Mouse (Mus musculus) C2C12 (cell line): ENCODE measurements around the gene Dram2. TPM values are rescaled to one million over a fixed set of nuclear protein-coding genes. Genes with fewer than 3 reads are reported as not detected.
A peak's percentile ranks its signal among the peaks of the same experiment; 100 is the strongest.

Experiments used
- H3K27me3 ChIP-seq: one replicate; pipeline ENCODE4 v1.6.1; 2011; ENCODE audit not compliant: control insufficient read depth, insufficient read depth, insufficient read length
- H3K36me3 ChIP-seq: one replicate; pipeline ENCODE4 v1.6.1; 2011; ENCODE audit not compliant: control insufficient read depth, insufficient read depth
- H3K4me3 ChIP-seq: one replicate; pipeline ENCODE4 v1.5.1; 2011; ENCODE audit warnings: mild to moderate bottlenecking, control low read depth; ENCODE audit not compliant: poor library complexity, insufficient read depth, severe bottlenecking
- H3K79me2 ChIP-seq: one replicate; pipeline ENCODE4 v1.6.1; 2011; ENCODE audit not compliant: control insufficient read depth, insufficient read depth
- H3K79me3 ChIP-seq: one replicate; pipeline ENCODE4 v1.6.1; 2011; ENCODE audit warnings: low read depth, control low read depth
- H3ac ChIP-seq: one replicate; pipeline ENCODE3; 2011; ENCODE audit warnings: low read depth; ENCODE audit not compliant: control insufficient read depth, insufficient read length
- CEBPB ChIP-seq: IDR thresholded peaks from one replicate; pipeline ENCODE4 v1.6.1; 2011; ENCODE audit warnings: low read depth, mild to moderate bottlenecking, control low read depth, moderate library complexity
- CTCF ChIP-seq: IDR thresholded peaks from one replicate; pipeline ENCODE4 v1.5.1; 2011; ENCODE audit not compliant: control insufficient read depth, insufficient read depth, insufficient read length
- FOSL1 ChIP-seq: IDR thresholded peaks from one replicate; pipeline ENCODE4 v1.8.0; 2011; ENCODE audit warnings: mild to moderate bottlenecking, low read length; ENCODE audit not compliant: poor library complexity, insufficient read depth, severe bottlenecking
- MAX ChIP-seq: IDR thresholded peaks from one replicate; pipeline ENCODE4 v1.6.1; 2011; ENCODE audit warnings: mild to moderate bottlenecking, control low read depth
- MYOD1 ChIP-seq: IDR thresholded peaks from one replicate; pipeline ENCODE4 v1.6.1; 2011; ENCODE audit warnings: low read depth; ENCODE audit not compliant: control insufficient read depth, insufficient read length
- MYOG ChIP-seq: IDR thresholded peaks from one replicate; pipeline ENCODE4 v1.6.1; 2011; ENCODE audit not compliant: control insufficient read depth, insufficient read length; ENCODE audit errors: extremely low read depth
- USF1 ChIP-seq: IDR thresholded peaks from one replicate; pipeline ENCODE4 v1.6.1; 2011; ENCODE audit warnings: low read depth, mild to moderate bottlenecking, control low read depth, moderate library complexity
- long read RNA-seq, 2 experiments: library from polyadenylated mRNA; unstranded; transcript quantifications; one replicate each; pipeline ENCODE4 v2.0.0; 2019 to 2020
- polyA plus RNA-seq: library from polyadenylated mRNA; unstranded; fragments of >200 nt; fragmentation: generic; extraction: Trizol; gene quantifications from one replicate; pipeline ENCODE4 v1.2.1, GENCODE M21; 2012; ENCODE audit warnings: missing spikeins

Dram2 gene
- polyA plus RNA-seq, result 17.7 TPM
- long read RNA-seq, experiment 1, transcript Dram2-202 (9 exons, 3,271 nt), result major isoform, 29 of 53 reads
- long read RNA-seq, experiment 1, partial matches to known transcripts, result 3 of 53 reads
- long read RNA-seq, experiment 1, other reads (novel, unspliced or antisense), result 14 of 53 reads
- long read RNA-seq, experiment 2, transcript Dram2-202 (9 exons, 3,271 nt), result major isoform, 23 of 47 reads
- long read RNA-seq, experiment 2, partial matches to known transcripts, result 2 of 47 reads
- long read RNA-seq, experiment 2, other reads (novel, unspliced or antisense), result 18 of 47 reads

DNA sequence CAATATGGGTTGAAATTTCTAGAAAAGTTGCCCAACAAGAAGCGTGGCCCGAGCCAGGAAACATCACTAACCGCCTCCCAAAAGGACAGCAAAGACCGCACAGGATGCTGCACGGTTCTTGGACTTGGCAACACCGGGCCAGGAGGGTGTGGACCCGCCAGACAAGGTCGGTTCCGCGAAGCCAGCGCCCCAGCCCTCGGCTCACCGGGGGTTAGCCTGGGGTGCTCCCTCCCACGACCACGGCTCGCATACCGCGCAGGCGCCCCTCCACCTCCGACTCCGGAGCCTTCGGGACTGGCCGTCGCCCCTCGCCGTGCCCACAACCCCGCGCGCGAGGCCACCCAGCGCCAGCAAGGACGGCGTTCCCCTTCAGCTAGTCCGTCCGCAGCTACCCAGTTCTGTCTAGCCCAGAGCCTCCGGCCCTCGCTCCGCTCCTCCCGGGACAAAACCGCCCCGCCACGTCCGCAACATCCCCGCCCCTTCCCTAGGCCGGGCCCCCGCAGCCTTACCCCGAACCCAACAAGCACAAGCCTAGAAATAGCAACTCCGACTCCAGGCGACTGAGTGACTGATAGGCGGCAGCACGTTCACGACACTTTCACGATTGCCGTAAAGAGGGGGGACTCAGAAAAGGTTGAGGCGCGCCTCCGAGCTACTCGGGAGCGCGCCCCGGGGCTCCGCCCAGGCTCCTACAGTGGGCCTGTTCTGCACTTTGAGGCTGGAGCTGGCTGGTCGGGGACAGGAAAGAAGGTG lies at the start of gene Dram2, which contains the start of gene Cept1:
Gene Dram2 (plus strand): TSS at position 628 of the 753 bp plus-strand sequence.
Gene Cept1 (minus strand): TSS at position 632 of the 753 bp plus-strand sequence.
- peak within 1 kb of the TSS; percentile 72 for H3K4me3 ChIP-seq
- peak within 1 kb of the TSS; percentile 85 for H3ac ChIP-seq
- no peaks in the 10 kb centered on the region for H3K27me3 ChIP-seq
- H3K79me2 ChIP-seq, result peaks cover 75% of the 10 kb centered on the region
- TF ChIP-seq MYOD1, result no peak
- TF ChIP-seq MYOG, result no peak
- no peak for TF ChIP-seq USF1
- TF ChIP-seq CEBPB, result no peak
- TF ChIP-seq CTCF, result no peak
- no peak for TF ChIP-seq MAX
- TF ChIP-seq FOSL1, result no peak
- no peaks in the 10 kb centered on the region for H3K36me3 ChIP-seq
- peaks cover 46% of the 10 kb centered on the region for H3K79me3 ChIP-seq

DNA sequence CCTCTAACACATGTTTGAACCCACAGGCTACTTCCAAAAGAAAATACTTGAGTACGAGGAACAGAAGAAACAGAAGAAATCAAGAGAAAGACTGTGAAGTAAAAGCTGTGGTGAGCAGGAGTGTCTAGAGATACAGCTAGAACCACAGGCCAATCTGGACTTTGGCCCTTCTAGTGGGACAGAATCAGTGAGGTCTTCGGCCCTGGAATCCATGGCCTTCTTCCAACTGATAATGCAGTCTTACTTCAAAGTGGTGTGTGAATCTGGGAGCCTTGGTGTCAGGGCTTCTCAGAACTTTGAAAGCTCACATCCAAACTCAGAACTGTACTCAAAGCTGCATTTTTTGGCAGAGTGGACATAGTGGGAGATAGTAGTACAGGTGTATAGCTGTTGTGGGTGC lies 47.1 kb upstream of the Dram2 start:
- no peaks in the 10 kb centered on the region for H3K79me2 ChIP-seq
- H3K36me3 ChIP-seq, result peaks cover 17% of the 10 kb centered on the region
- no peaks in the 10 kb centered on the region for H3K79me3 ChIP-seq
- no peaks in the 10 kb centered on the region for H3K27me3 ChIP-seq
- TF ChIP-seq FOSL1, result no peak
- no peak for TF ChIP-seq CTCF
- TF ChIP-seq MYOG, result no peak
- no peak for TF ChIP-seq CEBPB
- TF ChIP-seq USF1, result no peak
- no peak for TF ChIP-seq MAX
- H3K4me3 ChIP-seq, result no peak overlapping the region
- H3ac ChIP-seq, result no peak overlapping the region

- no peak overlapping the region for H3K4me3 ChIP-seq
- no peaks in the 10 kb centered on the region for H3K27me3 ChIP-seq
- no peaks in the 10 kb centered on the region for H3K79me2 ChIP-seq
- peaks cover 17% of the 10 kb centered on the region for H3K36me3 ChIP-seq
- H3K79me3 ChIP-seq, result no peaks in the 10 kb centered on the region
- no peak for TF ChIP-seq MAX
- TF ChIP-seq MYOD1, result no peak
- TF ChIP-seq CEBPB, result no peak
- TF ChIP-seq MYOG, result no peak
- TF ChIP-seq USF1, result no peak
- TF ChIP-seq FOSL1, result no peak
- no peak for TF ChIP-seq CTCF
- no peak overlapping the region for H3ac ChIP-seq
Observed at GRCm38 (mm10) chr3:106502892-106503291, 44.7 kb upstream of the Dram2 start.

DNA sequence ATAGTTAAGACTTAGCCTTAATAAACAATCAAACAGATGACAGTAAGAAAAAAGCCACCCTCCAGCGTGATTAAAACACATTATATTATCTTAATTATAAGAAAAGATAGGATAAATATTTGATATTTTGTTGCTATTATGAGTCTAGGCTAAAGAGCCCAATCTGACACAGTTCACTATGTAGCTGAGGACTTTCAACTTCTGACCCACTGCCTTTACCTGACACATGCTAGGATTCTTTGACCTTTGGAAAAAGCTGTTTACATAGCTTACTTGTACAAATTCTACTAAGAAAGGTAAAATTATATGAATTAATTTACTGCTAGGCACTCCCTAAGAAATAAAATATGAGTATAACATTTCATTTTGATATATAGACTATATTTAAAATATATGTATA lies 36.9 kb upstream of the Dram2 start:
- Histone ChIP-seq H3K79me3 (no peaks in the 10 kb centered on the region), H3K79me2 (no peaks in the 10 kb centered on the region), H3ac (no peak overlapping the region), H3K27me3 (no peaks in the 10 kb centered on the region), H3K4me3 (no peak overlapping the region), H3K36me3 (no peaks in the 10 kb centered on the region)
- TF ChIP-seq MYOD1 (no peak), FOSL1 (no peak), MYOG (no peak), MAX (no peak), USF1 (no peak), CTCF (no peak), CEBPB (no peak)

- no peak overlapping the region for H3ac ChIP-seq
- H3K79me2 ChIP-seq, result no peaks in the 10 kb centered on the region
- no peaks in the 10 kb centered on the region for H3K27me3 ChIP-seq
- peaks cover 3% of the 10 kb centered on the region for H3K36me3 ChIP-seq
- TF ChIP-seq CEBPB (no peak), FOSL1 (no peak), MYOD1 (no peak), USF1 (no peak), MAX (no peak), MYOG (no peak), CTCF (no peak)
- H3K4me3 ChIP-seq, result no peak overlapping the region
- no peaks in the 10 kb centered on the region for H3K79me3 ChIP-seq
Observed at GRCm38 (mm10) chr3:106515016-106515415, 32.6 kb upstream of the Dram2 start.
